Mouse (Mus musculus) forebrain, embryonic 10.5 days (tissue): ENCODE measurements around the gene Myo9b. TPM values are rescaled to one million over a fixed set of nuclear protein-coding genes. Genes with fewer than 3 reads are reported as not detected.

Source experiments
- DNase-seq: peaks from one replicate; pipeline ENCODE4 v3.0.0-alpha.2; 2017; ENCODE audit warnings: low spot score; ENCODE audit errors: extremely low spot score
- H3K27ac ChIP-seq: fragments of 300-500 bp; sonication (generic); 2 replicates; pipeline ENCODE4 v1.5.1; 2016; ENCODE audit warnings: mild to moderate bottlenecking
- H3K27me3 ChIP-seq: fragments of 300-500 bp; sonication (generic); 2 replicates; pipeline ENCODE4 v1.6.1; 2016; ENCODE audit warnings: mild to moderate bottlenecking; ENCODE audit not compliant: poor library complexity, severe bottlenecking
- H3K36me3 ChIP-seq: fragments of 300-500 bp; sonication (generic); replicated peaks from 2 replicates; pipeline ENCODE4 v1.6.1; 2016; ENCODE audit warnings: mild to moderate bottlenecking, moderate library complexity
- H3K4me1 ChIP-seq: fragments of 300-500 bp; sonication (generic); 2 replicates; pipeline ENCODE4 v1.6.1; 2016
- H3K4me3 ChIP-seq: fragments of 300-500 bp; sonication (generic); 2 replicates; pipeline ENCODE4 v1.5.1; 2016; ENCODE audit warnings: mild to moderate bottlenecking, moderate library complexity
- H3K9me3 ChIP-seq: fragments of 300-500 bp; sonication (generic); 2 replicates; pipeline ENCODE4 v1.6.1; 2016; ENCODE audit warnings: mild to moderate bottlenecking, moderate library complexity
- WGBS: fragments of 180-500 bp; shearing (Covaris S2); methylation state at CpG from one replicate; pipeline ENCODE4 v1.1.7; 2016; 5-methylcytosine and 5-hydroxymethylcytosine counted together
- polyA plus RNA-seq: library from polyadenylated mRNA; unstranded; fragments of >200 nt; fragmentation: Nextera tagmentation; extraction: Ambion mirVana; gene quantifications from 2 replicates; pipeline ENCODE4 v1.2.1, GENCODE M21; 2016

The Myo9b gene
- polyA plus RNA-seq, 1 experiment from 2014 or later: 26.0 TPM

GRCm38 (mm10) chr8:71340625-71341024 lies 68.1 kb downstream of the Myo9b start:
- 77% methylated on average over 5 of the region's 5 CpGs for WGBS
- H3K36me3 ChIP-seq: peaks cover 74% of the 10 kb centered on the region
- H3K4me3 ChIP-seq: no peak overlapping the region
- no peak overlapping the region for H3K27ac ChIP-seq
- DNase-seq: peak; percentile 21
- H3K9me3 ChIP-seq: no peaks in the 10 kb centered on the region
- no peaks in the 10 kb centered on the region for H3K4me1 ChIP-seq
- no peaks in the 10 kb centered on the region for H3K27me3 ChIP-seq

DNA sequence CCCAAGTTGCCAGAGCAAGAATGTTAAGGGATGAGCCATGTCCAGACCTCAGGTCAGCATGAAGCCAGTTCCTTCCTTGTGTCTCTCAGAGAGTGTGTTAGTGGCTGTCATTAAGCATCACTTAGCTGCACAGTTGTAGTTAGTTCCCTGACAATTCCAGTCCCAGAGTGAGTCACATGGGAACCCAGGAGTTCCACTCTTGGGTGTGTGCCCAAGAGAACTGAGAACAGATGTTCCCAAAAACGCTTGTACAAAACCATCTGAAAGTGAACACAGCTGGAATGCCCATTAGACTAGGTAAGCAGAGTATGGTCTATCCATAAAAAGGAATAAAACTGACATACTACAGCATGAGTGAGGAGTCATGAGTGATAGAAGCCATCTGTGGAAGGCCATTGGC lies 74.1 kb downstream of the Myo9b start:
- H3K9me3 ChIP-seq: no peaks in the 10 kb centered on the region
- no peak for DNase-seq
- no peaks in the 10 kb centered on the region for H3K4me1 ChIP-seq
- H3K27me3 ChIP-seq: no peaks in the 10 kb centered on the region
- peaks cover 93% of the 10 kb centered on the region for H3K36me3 ChIP-seq
- 77% methylated on average over 1 of the region's 1 CpGs for WGBS
- no peak overlapping the region for H3K4me3 ChIP-seq
- H3K27ac ChIP-seq: no peak overlapping the region

DNA sequence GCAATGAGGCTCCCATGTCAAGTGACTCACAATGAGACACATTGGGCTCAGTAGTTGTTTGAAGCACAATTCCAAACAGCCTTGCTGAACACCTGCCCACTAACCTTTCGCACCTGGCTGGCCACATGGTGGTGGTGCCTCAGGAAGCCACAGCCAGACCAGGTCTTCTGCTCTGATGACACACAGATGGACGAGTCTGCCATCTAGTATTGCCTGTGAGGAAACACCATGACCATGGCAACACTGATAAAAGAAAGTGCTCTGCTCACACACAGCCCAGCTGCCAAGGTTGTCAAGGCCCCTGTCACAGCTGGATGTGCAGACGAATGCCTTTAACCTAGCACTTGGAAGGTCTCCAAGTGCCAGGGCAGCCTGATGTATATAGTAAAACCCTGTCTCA lies 78.6 kb downstream of the Myo9b start:
- whole genome bisulfite sequencing: 78% methylated on average over 3 of the region's 3 CpGs
- no peaks in the 10 kb centered on the region for H3K9me3 ChIP-seq
- no peak for DNase-seq
- H3K4me3 ChIP-seq: no peak overlapping the region
- peaks cover 100% of the 10 kb centered on the region for H3K36me3 ChIP-seq
- H3K27ac ChIP-seq: no peak overlapping the region
- H3K4me1 ChIP-seq: no peaks in the 10 kb centered on the region
- no peaks in the 10 kb centered on the region for H3K27me3 ChIP-seq

DNA sequence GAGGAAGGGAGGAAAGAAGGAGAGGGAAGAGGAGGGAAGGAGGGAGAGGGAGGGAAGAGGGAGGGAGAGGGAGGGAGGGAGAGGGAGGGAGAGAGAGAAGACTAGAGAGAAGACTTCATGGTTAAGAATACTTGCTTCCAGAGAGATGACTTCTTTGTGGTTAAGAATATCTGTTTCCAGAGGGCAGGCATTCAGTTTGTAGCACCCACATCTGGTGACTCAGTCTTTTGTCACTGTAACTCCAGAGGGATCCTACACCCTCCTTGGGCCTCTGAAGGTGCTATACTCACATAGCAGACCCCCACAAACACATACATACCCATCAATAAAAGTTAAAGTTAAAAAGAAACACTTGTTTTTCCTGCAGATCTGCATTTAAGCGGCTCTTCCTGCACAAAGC lies 79.0 kb downstream of the Myo9b start:
- Histone ChIP-seq H3K4me1 (no peaks in the 10 kb centered on the region), H3K9me3 (no peaks in the 10 kb centered on the region), H3K27me3 (no peaks in the 10 kb centered on the region), H3K4me3 (no peak overlapping the region), H3K27ac (no peak overlapping the region), H3K36me3 (peaks cover 100% of the 10 kb centered on the region)
- no peak for DNase-seq
- 87% methylated on average over 1 of the region's 1 CpGs for WGBS

- no peak overlapping the region for H3K27ac ChIP-seq
- no peaks in the 10 kb centered on the region for H3K4me1 ChIP-seq
- H3K36me3 ChIP-seq: peaks cover 80% of the 10 kb centered on the region
- no peaks in the 10 kb centered on the region for H3K27me3 ChIP-seq
- no peak overlapping the region for H3K4me3 ChIP-seq
- no peaks in the 10 kb centered on the region for H3K9me3 ChIP-seq
- WGBS: 80% methylated on average over 3 of the region's 3 CpGs
- no peak for DNase-seq
Observed at GRCm38 (mm10) chr8:71358026-71358425, 85.5 kb downstream of the Myo9b start.

DNA sequence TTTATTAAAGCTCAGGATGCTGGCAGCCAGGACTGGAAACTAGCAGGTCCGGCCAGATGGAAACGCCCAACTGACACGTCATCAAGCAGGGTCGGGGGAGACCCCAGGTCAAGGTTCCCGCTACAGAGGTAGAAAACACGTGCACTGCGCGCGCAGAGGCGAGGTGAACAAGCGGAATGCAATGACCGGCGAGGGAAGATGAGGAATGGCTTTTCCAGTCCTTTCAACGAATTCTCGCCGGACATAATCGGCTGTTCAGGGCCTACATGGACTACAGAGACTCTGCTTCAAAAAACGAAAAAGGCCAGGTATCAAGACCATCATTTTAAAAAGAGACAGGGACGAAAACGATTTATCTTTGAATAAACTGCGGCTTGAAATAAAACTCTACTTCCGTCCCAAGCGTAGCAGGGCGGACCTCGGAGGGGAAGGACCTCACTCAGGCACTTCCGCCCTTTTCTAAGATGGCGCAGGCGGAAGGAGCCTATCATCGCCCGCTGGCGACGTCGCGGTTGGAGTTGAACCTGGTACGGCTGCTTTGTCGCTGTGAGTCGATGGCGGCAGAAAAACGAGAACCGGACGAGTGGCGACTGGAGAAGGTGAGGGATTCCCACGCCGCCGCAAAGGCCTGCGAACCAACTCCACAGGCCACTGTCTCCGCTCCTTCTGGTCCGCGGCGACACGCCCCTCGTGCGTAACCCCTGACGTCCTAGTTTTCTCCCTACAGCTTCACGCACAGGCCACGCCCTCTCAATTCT lies 94.4 kb downstream of the Myo9b start, which contains the start of gene Use1:
Use1 (plus strand) TSS at position 78 of the 758 bp plus-strand sequence.
- no peaks in the 10 kb centered on the region for H3K9me3 ChIP-seq
- peak within 1 kb of the TSS; percentile 91 for H3K27ac ChIP-seq
- peak; percentile 91 for DNase-seq
- H3K36me3 ChIP-seq: peaks cover 20% of the 10 kb centered on the region
- H3K4me3 ChIP-seq: peak within 1 kb of the TSS; percentile 74
- under 1% methylated on average over 56 of the region's 56 CpGs for WGBS
- H3K27me3 ChIP-seq: no peaks in the 10 kb centered on the region
- H3K4me1 ChIP-seq: peaks cover 33% of the 10 kb centered on the region

- Histone ChIP-seq H3K27me3 (no peaks in the 10 kb centered on the region), H3K4me1 (peaks cover 33% of the 10 kb centered on the region), H3K27ac (peak overlapping the region; percentile 91), H3K9me3 (no peaks in the 10 kb centered on the region), H3K36me3 (peaks cover 25% of the 10 kb centered on the region), H3K4me3 (peak overlapping the region; percentile 74)
- WGBS: 52% methylated on average over 17 of the region's 17 CpGs
- no peak for DNase-seq
Observed at GRCm38 (mm10) chr8:71367529-71368176, 95.1 kb downstream of the Myo9b start.

DNA sequence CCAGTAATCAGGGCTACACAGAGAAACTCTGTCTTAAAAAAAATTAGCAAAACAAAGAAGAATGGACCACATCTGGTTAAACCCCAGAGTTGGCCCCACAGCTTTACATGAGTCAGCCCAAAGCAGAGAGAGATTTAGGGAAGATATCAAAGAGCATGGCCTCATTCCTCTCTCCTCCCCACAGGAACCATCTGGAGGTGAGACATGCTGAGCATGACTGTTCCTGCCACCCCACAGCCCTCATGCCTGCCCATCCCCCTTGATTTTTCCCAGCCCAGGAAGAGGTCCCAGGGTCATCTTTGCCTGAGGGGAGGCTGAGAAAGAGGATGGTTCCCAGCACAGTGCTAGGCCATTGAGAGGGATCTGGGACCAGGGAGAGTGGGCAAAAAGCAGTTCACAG lies 95.9 kb downstream of the Myo9b start:
- Histone ChIP-seq H3K27ac (no peak overlapping the region), H3K9me3 (no peaks in the 10 kb centered on the region), H3K4me3 (peak overlapping the region; percentile 74), H3K4me1 (peaks cover 33% of the 10 kb centered on the region), H3K27me3 (no peaks in the 10 kb centered on the region), H3K36me3 (peaks cover 32% of the 10 kb centered on the region)
- DNase-seq: no peak

DNA sequence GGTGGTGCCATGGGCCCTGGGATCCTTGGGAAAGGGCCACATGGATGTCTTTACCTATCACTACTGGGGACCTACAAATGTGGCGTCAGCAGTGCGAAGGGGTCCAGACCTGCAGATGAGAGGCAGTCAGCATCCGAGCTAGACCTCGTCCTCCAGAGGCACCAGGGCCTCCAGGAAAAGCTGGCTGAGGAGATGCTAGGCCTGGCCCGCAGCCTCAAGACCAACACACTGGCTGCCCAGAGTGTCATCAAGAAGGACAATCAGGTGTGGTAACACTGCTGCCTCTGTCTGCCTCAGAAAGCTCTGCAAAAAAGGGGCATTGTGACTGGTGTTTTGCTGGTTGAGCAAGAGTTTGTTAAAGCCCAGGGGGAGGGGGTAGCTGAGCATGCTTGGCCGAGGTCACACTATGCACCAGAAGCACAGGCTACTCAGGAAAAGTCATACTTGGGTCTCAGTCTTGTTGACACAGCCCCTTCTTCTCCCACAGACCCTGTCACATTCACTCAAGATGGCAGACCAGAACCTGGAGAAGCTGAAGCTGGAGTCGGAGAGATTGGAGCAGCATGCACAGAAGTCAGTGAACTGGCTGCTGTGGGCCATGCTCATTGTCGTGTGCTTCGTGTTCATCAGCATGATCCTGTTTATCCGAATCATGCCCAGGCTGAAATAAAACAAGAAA lies 96.7 kb downstream of the Myo9b start:
- Histone ChIP-seq H3K27me3 (no peaks in the 10 kb centered on the region), H3K4me3 (peak overlapping the region; percentile 11; the same call in 1 of the 2 replicates), H3K36me3 (peaks cover 40% of the 10 kb centered on the region), H3K4me1 (peaks cover 33% of the 10 kb centered on the region), H3K27ac (no peak overlapping the region), H3K9me3 (no peaks in the 10 kb centered on the region)
- DNase-seq: no peak
- 90% methylated on average over 10 of the region's 10 CpGs for WGBS

GRCm38 (mm10) chr8:71370711-71371235 lies 98.3 kb downstream of the Myo9b start:
- 0 out of 2 replicates have a peak, but pooled peaks cover 5% of the 10 kb centered on the region for H3K27me3 ChIP-seq
- H3K4me3 ChIP-seq: peak overlapping the region; percentile 69
- no peak for DNase-seq
- H3K27ac ChIP-seq: peak overlapping the region; percentile 84
- H3K9me3 ChIP-seq: no peaks in the 10 kb centered on the region
- 37% methylated on average over 5 of the region's 5 CpGs for WGBS
- peaks cover 56% of the 10 kb centered on the region for H3K36me3 ChIP-seq
- H3K4me1 ChIP-seq: peaks cover 46% of the 10 kb centered on the region

- 1% methylated on average over 68 of the region's 68 CpGs for WGBS
- Histone ChIP-seq H3K27ac (peak within 1 kb of the TSS; percentile 84), H3K4me1 (peaks cover 46% of the 10 kb centered on the region), H3K27me3 (peaks cover 9% of the 10 kb centered on the region), H3K4me3 (peak within 1 kb of the TSS; percentile 69), H3K9me3 (no peaks in the 10 kb centered on the region), H3K36me3 (peaks cover 62% of the 10 kb centered on the region)
- peak; percentile 99 for DNase-seq
Observed at GRCm38 (mm10) chr8:71371236-71371848, 98.8 kb downstream of the Myo9b start, which contains the start of gene Ocel1. Ocel1 (plus strand) TSS chr8:71371298.

DNA sequence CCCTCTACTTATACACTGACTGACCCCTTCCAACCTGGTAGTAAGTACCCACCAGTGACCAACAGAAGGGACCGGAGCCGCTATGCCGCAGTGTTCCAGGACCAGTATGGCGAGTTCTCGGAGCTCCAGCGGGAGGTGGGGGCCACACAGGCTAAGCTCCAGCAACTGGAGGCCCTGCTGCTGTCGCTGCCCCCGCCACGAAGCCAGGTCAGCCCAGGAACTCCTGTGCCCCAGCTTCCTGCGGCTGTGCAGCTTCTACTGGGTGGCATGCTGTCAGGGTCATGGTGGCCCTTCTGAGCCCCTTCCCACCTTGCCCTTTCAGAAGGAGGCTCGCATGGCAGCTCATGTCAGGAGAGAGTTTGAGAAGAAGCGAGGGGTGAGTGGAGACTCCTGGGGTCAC lies 99.9 kb downstream of the Myo9b start:
- no peak overlapping the region for H3K27ac ChIP-seq
- H3K27me3 ChIP-seq: peaks cover 20% of the 10 kb centered on the region
- DNase-seq: no peak
- peaks cover 50% of the 10 kb centered on the region for H3K4me1 ChIP-seq
- WGBS: 86% methylated on average over 12 of the region's 12 CpGs
- peaks cover 72% of the 10 kb centered on the region for H3K36me3 ChIP-seq
- H3K9me3 ChIP-seq: no peaks in the 10 kb centered on the region
- H3K4me3 ChIP-seq: no peak overlapping the region; the same call in 1 of the 2 replicates
